Mouse (Mus musculus): ENCODE measurements around the gene 4430402I18Rik.

GRCm38 (mm10) chr19:28927396-28927795, 40.2 kb downstream of the 4430402I18Rik start:
- no peak for TF ChIP-seq CTCF (IDR thresholded peaks at IDR 0.05; ENCODE audit: low read depth)
- no peak for TF ChIP-seq EP300 (IDR thresholded peaks at IDR 0.05; ENCODE audit: low read depth)

Measured in liver, embryonic 14.5 days (tissue).